Mouse (Mus musculus) cerebellum, adult 2 months (tissue): Measurements from ENCODE around the gene Upp2. TPM values are rescaled to one million over a fixed set of nuclear protein-coding genes. Genes with fewer than 3 reads are reported as not detected.

ENCODE experiments used
- DNase-seq, 2 experiments: peaks; one replicate each; pipeline ENCODE4 v3.0.0; 2021
- H3K27ac ChIP-seq: fragments of 200-500 bp; 2 replicates; pipeline ENCODE4 v1.5.1; 2012; ENCODE audit warnings: low read length, control low read depth, inconsistent platforms; ENCODE audit not compliant: insufficient read depth
- H3K27me3 ChIP-seq: fragments of 200-500 bp; 2 replicates; pipeline ENCODE4 v1.6.1; 2012; ENCODE audit warnings: inconsistent platforms, mild to moderate bottlenecking, low read length, moderate library complexity; ENCODE audit not compliant: control insufficient read depth, insufficient read depth
- H3K4me1 ChIP-seq: fragments of 200-500 bp; 2 replicates; pipeline ENCODE4 v1.6.1; 2011; ENCODE audit warnings: low read length; ENCODE audit not compliant: control insufficient read depth, insufficient read depth
- H3K4me3 ChIP-seq: fragments of 200-500 bp; replicated peaks from 2 replicates; pipeline ENCODE3; 2011; ENCODE audit warnings: mild to moderate bottlenecking, low read depth, low read length, control low read depth; ENCODE audit not compliant: insufficient read depth
- CTCF ChIP-seq: fragments of 200-500 bp; IDR thresholded peaks from 2 replicates; pipeline ENCODE4 v1.5.1; 2011; ENCODE audit warnings: low read depth, mild to moderate bottlenecking, control low read depth, low read length, moderate library complexity, borderline replicate concordance; ENCODE audit not compliant: insufficient read depth
- POLR2A ChIP-seq: fragments of 200-500 bp; IDR thresholded peaks from 2 replicates; pipeline ENCODE4 v1.6.1; 2011; ENCODE audit warnings: low read length, control low read depth, borderline replicate concordance; ENCODE audit not compliant: insufficient read depth
- WGBS: fragments of 180-500 bp; shearing (Covaris S2); methylation state at CpG from one replicate; pipeline ENCODE4 v1.1.7; 2018; 5-methylcytosine and 5-hydroxymethylcytosine counted together
- polyA plus RNA-seq: library from polyadenylated mRNA; depleted of rRNA; stranded (reverse); fragments of >200 nt; gene quantifications from 2 replicates; pipeline ENCODE4 v1.2.3, GENCODE M21; 2012

Gene Upp2
- polyA plus RNA-seq, 1 experiment = 38.2 TPM

DNA sequence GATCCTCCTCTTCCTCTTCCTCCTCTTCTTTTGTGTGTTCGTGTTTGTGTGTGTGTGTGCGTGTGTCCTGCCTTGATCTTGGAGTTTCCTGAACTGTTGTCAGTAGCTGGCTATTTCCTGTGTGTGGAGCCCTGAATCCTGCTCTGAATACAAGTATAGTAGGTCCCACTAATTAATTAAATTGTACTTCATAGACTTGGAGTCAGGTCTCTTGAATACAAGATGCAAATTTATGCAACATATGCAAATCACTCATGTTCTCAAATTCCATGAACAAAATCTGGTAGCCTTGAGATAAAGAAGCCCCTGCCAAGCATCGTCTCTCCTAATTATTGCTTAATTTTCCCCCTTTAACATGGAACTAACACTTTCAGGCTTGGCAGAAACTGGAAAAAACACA lies 36.3 kb downstream of the Upp2 start:
- no peak overlapping the region for H3K27ac ChIP-seq
- no peak for DNase-seq
- H3K27me3 ChIP-seq = no peaks in the 10 kb centered on the region
- WGBS = 75% methylated on average over 3 of the region's 3 CpGs
- TF ChIP-seq POLR2A = no peak
- no peak for TF ChIP-seq CTCF
- H3K4me3 ChIP-seq = no peak overlapping the region
- H3K4me1 ChIP-seq = no peaks in the 10 kb centered on the region

DNA sequence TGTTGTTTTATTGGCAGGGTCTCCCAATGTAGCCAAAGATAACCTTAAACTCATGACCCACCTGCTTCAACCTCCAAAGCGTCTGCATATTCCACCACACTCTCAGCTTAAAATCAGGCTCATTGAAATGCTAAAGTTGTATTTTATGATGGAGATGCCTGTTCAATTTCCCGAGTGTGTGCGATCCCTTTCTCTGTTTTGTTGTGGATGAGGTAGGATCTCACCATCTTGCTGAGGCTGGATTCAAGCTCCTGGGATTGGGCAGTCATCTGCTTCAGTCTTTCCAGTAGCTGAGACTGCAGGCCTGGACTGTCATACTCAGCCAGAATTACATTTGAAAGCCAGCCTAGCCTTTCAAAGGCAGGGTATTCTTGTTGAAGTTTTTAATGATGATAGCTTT lies 37.7 kb downstream of the Upp2 start:
- Histone ChIP-seq H3K4me3 (no peak overlapping the region), H3K27ac (no peak overlapping the region), H3K4me1 (no peaks in the 10 kb centered on the region), H3K27me3 (no peaks in the 10 kb centered on the region)
- DNase-seq = no peak
- WGBS = 98% methylated on average over 3 of the region's 3 CpGs
- no peak for TF ChIP-seq CTCF
- no peak for TF ChIP-seq POLR2A

DNA sequence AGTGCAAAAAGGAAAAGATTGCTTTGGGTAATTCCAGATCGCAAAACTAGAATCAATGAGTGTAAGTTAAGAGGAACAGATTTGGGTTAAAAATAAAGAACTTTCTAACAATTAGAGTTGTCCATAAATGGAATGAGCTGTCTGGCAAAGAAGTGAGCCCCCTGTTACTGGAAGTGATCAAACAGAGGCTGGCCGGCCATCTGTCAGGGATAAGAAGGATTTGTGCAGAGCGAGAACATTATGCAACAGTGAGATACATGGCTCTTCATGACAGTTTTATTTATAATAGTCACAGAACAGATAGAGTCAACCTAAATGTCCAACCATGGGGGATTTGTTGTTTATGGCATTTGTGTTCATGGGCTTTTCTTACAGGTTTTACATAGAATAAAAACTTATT lies 46.6 kb downstream of the Upp2 start:
- H3K27me3 ChIP-seq = no peaks in the 10 kb centered on the region
- TF ChIP-seq CTCF (no peak), POLR2A (no peak)
- peaks cover 9% of the 10 kb centered on the region for H3K4me1 ChIP-seq
- 34% methylated on average over 3 of the region's 3 CpGs for WGBS
- DNase-seq = peak in 1 of 2 experiments; percentile 49
- no peak overlapping the region for H3K27ac ChIP-seq
- no peak overlapping the region for H3K4me3 ChIP-seq

DNA sequence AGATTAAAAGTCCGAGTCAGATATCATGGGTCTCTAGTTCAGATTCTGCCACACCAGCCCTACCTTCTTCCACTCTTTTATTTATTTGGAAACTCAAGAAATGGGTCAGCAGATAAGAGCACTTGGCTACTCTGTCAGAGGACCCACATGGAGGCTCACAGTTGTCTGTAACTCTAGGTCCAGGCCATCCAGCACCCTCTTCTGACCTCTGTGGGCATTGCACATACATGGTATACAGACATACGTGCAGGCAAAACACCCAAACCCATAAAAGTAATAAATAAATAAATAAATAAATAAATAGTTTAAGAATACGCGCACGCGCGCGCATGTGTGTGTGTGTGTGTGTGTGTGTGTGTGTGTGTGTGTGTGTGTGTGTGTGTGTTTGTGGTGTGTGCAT lies 47.8 kb downstream of the Upp2 start:
- no peaks in the 10 kb centered on the region for H3K27me3 ChIP-seq
- peaks cover 9% of the 10 kb centered on the region for H3K4me1 ChIP-seq
- no peak for DNase-seq
- H3K4me3 ChIP-seq = no peak overlapping the region
- H3K27ac ChIP-seq = no peak overlapping the region
- WGBS = over 99% methylated on average over 8 of the region's 8 CpGs
- TF ChIP-seq POLR2A (no peak), CTCF (no peak)

DNA sequence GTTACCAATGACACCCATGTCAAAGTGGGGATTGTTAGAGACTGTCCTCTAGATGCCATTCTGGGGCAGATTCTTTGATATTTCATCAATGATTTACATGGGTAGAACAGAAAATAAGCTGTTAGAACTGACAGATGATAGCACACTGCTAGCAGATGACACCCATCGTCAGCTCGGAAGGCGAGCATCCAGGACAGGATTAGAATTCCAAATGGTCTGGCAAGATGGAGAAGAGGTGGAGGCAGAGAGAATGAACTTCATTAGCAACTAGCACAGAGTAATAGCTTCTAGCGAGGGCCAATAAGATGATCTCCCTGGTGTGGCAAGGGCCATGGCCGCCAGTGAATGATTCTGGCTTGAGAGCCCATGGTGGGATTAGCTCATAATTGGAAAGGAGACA lies 48.7 kb downstream of the Upp2 start:
- Histone ChIP-seq H3K4me1 (peaks cover 9% of the 10 kb centered on the region), H3K27me3 (no peaks in the 10 kb centered on the region), H3K27ac (no peak overlapping the region), H3K4me3 (no peak overlapping the region)
- 36% methylated on average over 5 of the region's 5 CpGs for WGBS
- peak; percentile 18 to 31 for DNase-seq
- TF ChIP-seq CTCF (no peak), POLR2A (no peak)

DNA sequence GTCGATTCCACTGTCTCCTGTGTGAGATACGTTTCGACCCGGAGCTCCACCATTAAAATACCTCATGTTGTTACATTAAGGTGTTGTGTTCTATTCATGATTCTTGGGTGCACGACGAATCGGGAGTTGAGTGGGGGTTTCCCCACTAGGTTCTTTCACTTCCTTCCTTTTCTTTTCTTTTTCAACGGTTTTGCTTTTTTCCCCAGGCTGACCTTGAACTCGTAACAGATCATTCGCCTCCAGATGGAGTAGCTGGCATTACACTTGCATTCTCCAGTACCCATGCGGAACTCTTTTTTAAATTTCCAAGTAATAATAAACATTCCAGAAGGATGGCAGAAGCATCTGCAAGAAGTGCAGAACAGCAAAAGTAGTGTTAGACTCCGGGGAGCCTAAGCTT lies 58.1 kb downstream of the Upp2 start:
- WGBS = 79% methylated on average over 12 of the region's 12 CpGs

DNA sequence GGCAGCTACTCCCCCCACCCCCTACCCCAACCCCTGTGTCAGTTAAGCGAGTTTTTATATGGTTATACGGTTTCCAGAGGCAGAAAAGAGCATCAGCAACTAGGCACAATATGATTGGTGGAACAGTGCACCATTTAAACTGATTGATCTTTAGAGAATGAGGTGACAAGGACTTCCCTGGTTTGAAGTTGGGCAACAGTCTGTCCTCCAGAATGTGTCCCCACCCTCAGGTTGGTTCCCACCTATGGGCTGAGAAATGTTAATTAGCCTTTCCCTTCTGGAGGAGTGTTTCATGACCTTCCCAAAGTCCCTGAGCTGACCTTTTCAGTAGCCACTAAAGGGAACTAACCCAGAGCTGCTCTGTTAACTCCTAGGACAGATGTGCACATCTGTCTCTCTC lies 58.6 kb downstream of the Upp2 start:
- Histone ChIP-seq H3K27me3 (no peaks in the 10 kb centered on the region), H3K4me3 (no peak overlapping the region), H3K4me1 (no peaks in the 10 kb centered on the region), H3K27ac (no peak overlapping the region)
- 63% methylated on average over 2 of the region's 2 CpGs for WGBS
- no peak for DNase-seq
- no peak for TF ChIP-seq POLR2A
- TF ChIP-seq CTCF = no peak

More for the DNA sequence above, 58.1 kb downstream of the Upp2 start:
- H3K27me3 ChIP-seq = no peaks in the 10 kb centered on the region
- no peaks in the 10 kb centered on the region for H3K4me1 ChIP-seq
- no peak for TF ChIP-seq CTCF
- TF ChIP-seq POLR2A = no peak
- no peak overlapping the region for H3K27ac ChIP-seq
- DNase-seq = no peak
- H3K4me3 ChIP-seq = no peak overlapping the region

DNA sequence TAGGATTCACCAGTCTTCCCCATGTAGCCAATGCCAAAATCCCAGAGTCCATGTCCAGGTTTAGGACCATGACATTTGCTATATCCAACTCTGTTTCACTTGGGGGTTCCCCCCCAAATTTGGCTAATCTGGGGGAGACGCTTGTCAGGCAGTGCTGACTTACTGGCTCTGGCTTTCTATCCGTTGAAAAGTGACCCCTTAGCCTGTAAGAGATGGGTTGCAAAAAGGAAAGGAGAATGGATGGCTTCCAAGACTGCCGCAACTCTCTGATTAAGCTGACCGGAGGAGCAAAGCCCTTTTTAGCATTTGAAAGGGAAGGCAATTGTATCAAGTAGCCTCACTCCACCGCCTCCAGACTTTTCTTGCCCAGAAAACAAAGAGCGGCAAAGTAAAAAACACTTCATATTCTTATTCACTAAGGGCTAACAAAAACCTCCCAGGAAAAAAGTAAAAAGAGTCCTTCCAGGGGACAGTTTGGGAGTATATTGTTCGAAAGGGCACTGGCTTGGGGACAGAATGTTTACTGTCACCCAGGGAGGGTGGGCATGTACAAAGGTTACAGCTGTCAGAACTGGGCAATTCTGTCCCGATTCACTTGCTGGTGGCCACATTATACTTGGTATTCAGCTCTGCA lies 59.2 kb downstream of the Upp2 start:
- TF ChIP-seq POLR2A (no peak), CTCF (no peak)
- Histone ChIP-seq H3K4me1 (no peaks in the 10 kb centered on the region), H3K4me3 (no peak overlapping the region), H3K27ac (no peak overlapping the region), H3K27me3 (no peaks in the 10 kb centered on the region)
- 47% methylated on average over 8 of the region's 8 CpGs for WGBS
- DNase-seq = no peak

DNA sequence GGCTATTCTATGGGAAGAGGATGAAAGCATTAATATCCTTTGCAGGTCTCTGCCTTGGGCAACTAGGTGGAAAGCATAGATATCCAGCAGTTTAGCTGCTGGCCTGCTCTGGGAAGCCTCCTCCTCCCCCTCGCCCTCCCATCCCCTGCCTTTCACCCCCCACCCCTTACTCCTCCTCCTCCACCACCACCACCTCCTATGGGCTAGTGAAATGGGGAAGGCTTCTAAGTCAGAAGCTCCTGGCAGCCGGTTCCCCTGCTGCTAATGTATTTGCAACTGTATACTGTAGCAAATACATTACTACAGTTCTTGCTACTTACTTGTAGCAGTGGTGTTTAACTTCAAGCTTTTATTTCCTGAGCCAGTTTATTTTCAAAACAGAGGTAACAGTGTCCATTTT lies 60.9 kb downstream of the Upp2 start:
- WGBS = 49% methylated on average over 2 of the region's 2 CpGs
- Histone ChIP-seq H3K27ac (no peak overlapping the region), H3K4me3 (no peak overlapping the region), H3K4me1 (no peaks in the 10 kb centered on the region), H3K27me3 (no peaks in the 10 kb centered on the region)
- TF ChIP-seq CTCF (no peak), POLR2A (no peak)
- no peak for DNase-seq
